Mouse (Mus musculus) urinary bladder, postnatal 4 days (tissue): ENCODE results near the gene Hsd17b2.
A peak's percentile ranks its signal among the peaks of the same experiment; 100 is the strongest.

Experiments used
- DNase-seq, 2 experiments: peaks; one replicate each; pipeline ENCODE4 v3.0.0; 2021 to 2022; ENCODE audit warnings: low spot score in 2 of 2

Gene Hsd17b2

GRCm38 (mm10) chr8:117772597-117772996, 70.9 kb downstream of the Hsd17b2 start:
- DNase-seq = peak in 1 of 2 experiments; percentile 29

- DNase-seq = no peak
Observed at GRCm38 (mm10) chr8:117775626-117776025, 73.9 kb downstream of the Hsd17b2 start.

DNA sequence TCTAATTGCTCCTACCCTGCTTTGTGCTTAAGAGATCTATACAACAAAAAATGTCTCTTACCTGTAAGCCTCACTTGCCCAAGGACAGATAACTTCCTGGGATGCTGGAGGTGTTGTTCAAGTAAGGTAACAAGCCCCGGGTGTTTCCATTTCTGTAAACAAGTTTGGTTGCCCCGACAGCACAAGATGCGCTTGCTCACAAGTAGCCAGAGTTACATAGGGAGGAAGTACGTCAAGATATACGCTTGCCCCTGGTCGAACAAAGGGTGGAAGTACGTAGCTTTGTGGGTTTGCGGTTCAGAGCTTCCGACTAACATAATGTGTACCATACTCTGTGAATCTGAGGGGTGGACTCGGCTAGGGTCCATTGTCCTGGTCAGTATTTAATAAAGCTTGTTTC, 74.4 kb downstream of the Hsd17b2 start:
- DNase-seq = no peak

GRCm38 (mm10) chr8:117778531-117779322, 77.0 kb downstream of the Hsd17b2 start:
- no peak for DNase-seq

- DNase-seq = no peak
Observed at GRCm38 (mm10) chr8:117779344-117779743, 77.6 kb downstream of the Hsd17b2 start.

DNA sequence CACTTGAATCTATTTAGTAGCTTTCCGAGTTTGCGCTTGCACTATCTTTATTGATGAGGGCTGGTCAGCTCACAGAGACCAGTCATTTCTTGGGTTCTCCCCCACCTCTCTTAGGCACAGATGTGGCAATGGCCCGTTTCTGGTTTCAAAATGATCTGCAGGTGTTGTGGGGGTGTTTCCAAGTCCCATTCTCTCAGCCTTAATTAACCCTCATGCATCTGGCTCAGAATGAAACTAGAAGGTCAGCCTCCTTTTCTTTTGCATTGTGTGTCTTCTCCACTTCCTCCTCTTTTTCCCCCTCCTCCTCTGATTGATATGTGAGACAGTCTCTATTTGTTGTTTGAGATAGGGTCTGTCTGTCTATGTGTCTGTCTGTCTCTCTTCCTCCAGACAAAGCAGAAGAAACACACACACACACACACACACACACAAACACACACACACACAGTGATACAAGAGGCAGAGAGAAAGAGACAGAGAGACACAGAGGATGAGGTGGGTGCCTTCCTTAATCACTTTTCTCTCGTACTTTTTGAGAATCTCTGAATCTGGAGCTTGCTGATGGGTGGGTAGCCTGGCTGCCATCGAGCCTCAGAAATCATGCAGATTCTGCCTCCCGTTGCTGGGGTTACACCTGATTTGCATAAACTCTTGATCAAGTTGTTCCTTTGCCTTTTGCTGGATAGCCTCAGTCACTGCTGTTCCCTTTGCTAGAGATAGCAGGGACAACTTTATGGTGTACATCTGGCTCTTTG, 79.8 kb downstream of the Hsd17b2 start:
- DNase-seq = no peak

GRCm38 (mm10) chr8:117783021-117783420, 81.3 kb downstream of the Hsd17b2 start:
- no peak for DNase-seq

DNA sequence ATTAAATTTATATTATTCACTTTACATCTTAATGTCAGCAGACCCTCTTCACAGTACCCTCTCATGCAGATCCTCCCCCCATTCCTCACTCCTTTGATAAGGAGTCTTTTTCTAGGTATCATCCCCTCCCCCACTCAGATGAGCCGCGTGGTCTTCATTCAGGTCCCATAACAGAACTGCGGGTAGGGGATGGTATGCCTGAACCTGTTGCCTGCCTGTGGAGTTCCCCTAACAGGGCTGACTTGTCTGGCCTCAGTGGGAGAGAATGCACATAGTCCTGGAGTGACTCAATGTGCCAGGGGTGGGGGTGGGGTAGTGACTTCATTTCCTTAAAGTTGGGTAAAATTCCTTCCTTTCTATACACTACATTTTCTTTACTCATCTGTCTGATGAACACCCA, 84.7 kb downstream of the Hsd17b2 start:
- DNase-seq = no peak

DNA sequence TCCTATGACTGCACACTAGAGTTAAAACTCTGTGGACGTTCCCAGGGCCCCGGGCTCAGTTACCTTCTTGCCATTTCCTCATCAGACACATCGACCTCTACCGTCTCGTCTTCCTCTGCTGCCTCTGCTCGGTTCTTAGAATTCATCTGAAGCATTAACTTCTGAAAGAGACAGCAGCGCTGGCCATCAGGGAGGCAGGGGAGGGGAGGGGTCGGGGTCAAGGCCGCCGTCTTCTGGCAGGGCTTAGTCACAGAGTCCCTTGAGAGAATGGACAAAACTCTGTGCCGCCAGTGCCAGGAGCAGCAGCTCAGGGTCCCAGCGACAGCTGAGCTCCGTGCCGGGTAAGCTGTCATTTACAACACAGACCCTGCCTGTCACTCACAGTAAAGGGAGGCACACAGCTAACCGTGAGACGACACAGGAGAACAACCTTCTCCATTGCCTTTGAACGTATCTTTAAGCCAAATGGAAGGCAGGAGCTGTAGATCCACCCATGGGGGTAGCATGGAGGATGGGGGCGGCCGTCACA, 91.0 kb downstream of the Hsd17b2 start:
- no peak for DNase-seq

GRCm38 (mm10) chr8:117794581-117794980, 92.9 kb downstream of the Hsd17b2 start:
- DNase-seq = no peak

GRCm38 (mm10) chr8:117796464-117796863, 94.8 kb downstream of the Hsd17b2 start:
- no peak for DNase-seq

DNA sequence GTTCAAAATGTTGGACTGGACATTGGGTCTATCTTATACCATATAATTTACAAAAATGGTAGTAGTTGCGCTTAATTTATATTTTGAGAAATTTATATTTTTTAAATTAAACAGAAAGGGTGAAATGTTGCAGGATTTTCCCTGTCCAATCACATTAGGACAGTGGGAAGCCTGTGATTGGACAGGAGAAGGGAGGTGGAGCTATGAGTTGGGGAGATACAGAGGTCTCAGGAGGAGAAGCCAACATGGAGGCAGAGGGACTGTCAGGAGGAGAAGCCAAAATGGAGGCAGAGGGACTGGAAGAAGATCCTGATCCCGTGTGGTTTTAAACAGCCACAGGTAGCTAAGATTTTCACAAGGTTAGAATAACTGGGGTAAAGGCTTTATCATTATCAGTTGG, 96.4 kb downstream of the Hsd17b2 start:
- DNase-seq = no peak

DNA sequence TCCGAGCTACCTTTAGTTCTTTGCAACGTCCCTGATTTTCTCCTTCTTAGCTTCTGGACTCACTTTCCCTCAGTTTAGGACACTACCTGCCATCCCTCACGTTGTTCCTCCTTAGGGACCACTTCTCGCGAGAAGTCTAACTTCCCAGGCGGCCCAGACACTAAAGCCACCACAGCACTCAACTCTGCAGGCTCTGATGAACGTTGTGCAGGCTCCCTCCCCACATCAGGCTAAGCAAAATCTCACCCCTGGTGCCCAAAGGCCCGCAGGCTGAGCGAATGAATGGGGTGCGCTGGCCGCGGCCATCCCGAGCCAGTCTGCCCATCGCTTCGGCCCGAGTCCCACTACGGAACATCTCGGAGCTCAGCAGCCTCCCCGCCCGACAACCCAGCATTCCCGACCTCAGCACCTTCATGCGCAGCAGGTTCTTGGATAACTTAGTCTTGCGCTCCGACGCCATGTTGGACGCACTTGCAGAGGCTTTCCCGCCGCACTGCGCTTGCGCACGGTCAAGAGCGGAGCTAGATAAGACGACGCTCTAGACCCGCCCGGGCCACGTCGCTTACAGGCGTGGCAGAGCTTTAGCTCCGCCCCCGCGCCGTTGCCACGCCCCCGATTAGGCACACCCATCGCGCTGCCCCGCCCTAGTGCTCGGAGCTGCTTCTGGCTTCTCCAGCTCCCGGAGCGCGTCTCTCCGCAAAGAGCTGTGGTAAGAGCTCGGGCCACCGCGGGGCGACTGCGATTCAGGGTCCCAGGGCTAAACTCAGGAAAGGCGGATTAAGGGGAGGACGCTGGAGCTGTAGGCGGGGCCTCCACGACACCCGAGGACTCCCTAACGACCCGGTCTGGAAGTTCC, 100.0 kb downstream of the Hsd17b2 start, which contains the start of gene Mphosph6:
Gene Mphosph6, minus strand, starts transcription at position 501 of the 856 bp plus-strand sequence.
- DNase-seq = peak; percentile 93 to 98

GRCm38 (mm10) chr8:117802299-117802689, 100.6 kb downstream of the Hsd17b2 start:
- DNase-seq = no peak

DNA sequence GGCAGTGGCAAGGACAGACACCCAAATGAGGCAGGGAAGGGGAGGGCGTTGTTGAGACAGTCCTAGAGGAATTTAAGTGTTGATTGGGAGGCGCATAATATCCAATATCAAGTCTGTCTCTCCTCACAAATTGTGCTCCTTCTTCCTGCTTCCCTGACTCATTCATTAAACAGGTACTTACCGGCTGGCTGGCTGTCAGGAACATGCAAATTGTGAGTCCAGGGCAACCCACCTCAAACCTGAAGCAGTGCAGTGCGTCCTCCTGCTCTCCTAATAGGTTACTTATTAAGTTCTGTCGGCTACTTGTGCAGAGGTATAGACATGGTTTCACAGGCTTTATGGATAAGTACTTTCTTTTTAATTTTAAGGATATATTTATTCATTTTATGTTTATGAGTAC, 103.7 kb downstream of the Hsd17b2 start:
- no peak for DNase-seq
